Mouse (Mus musculus): ENCODE results near the gene Entpd6. TPM values are rescaled to one million over a fixed set of nuclear protein-coding genes. Genes with fewer than 3 reads are reported as not detected.

The Entpd6 gene
- polyA plus RNA-seq, 1 experiment from 2014 or later = 71.5 TPM

GRCm38 (mm10) chr2:150765619-150766018, 16.8 kb downstream of the Entpd6 start:
- H3K9ac ChIP-seq = no peak overlapping the region
- 0 out of 2 replicates have a peak overlapping the region, but pooled peaks have one; percentile 45 for H3K27ac ChIP-seq
- no peaks in the 10 kb centered on the region for H3K27me3 ChIP-seq (replicated peaks)
- 0 out of 2 replicates have a peak, but pooled peaks cover 2% of the 10 kb centered on the region for H3K4me1 ChIP-seq
- H3K4me3 ChIP-seq = no peak overlapping the region
- no peak overlapping the region for H3K4me2 ChIP-seq
- H3K9me3 ChIP-seq = no peaks in the 10 kb centered on the region
- H3K36me3 ChIP-seq (replicated peaks) = peaks cover 35% of the 10 kb centered on the region; the same call in 1 of the 2 replicates
- WGBS = 58% methylated on average over 2 of the region's 2 CpGs
- peak; percentile 81 for ATAC-seq (replicated peaks)

- peak overlapping the region; percentile 39; the same call in 1 of the 2 replicates for H3K27ac ChIP-seq
Observed at GRCm38 (mm10) chr2:150766083-150766862, 17.4 kb downstream of the Entpd6 start.

GRCm38 (mm10) chr2:150768678-150769077, 19.8 kb downstream of the Entpd6 start:
- Histone ChIP-seq H3K27ac (no peak overlapping the region), H3K4me2 (no peak overlapping the region), H3K36me3 (replicated peaks) (peaks cover 16% of the 10 kb centered on the region; the same call in 1 of the 2 replicates), H3K9ac (no peak overlapping the region), H3K4me3 (no peak overlapping the region), H3K9me3 (no peaks in the 10 kb centered on the region), H3K4me1 (0 out of 2 replicates have a peak, but pooled peaks cover 5% of the 10 kb centered on the region), H3K27me3 (replicated peaks) (no peaks in the 10 kb centered on the region)
- ATAC-seq (replicated peaks) = no peak
- WGBS = 95% methylated on average over 1 of the region's 1 CpGs

More at GRCm38 (mm10) chr2:150766083-150766862, 17.4 kb downstream of the Entpd6 start:
- no peak for ATAC-seq (replicated peaks)
- WGBS = 83% methylated on average over 4 of the region's 4 CpGs
- Histone ChIP-seq H3K4me1 (0 out of 2 replicates have a peak, but pooled peaks cover 5% of the 10 kb centered on the region), H3K4me2 (no peak overlapping the region), H3K9me3 (no peaks in the 10 kb centered on the region), H3K27me3 (replicated peaks) (no peaks in the 10 kb centered on the region), H3K4me3 (no peak overlapping the region), H3K9ac (no peak overlapping the region), H3K36me3 (replicated peaks) (peaks cover 29% of the 10 kb centered on the region; the same call in 1 of the 2 replicates)

- no peak overlapping the region for H3K9ac ChIP-seq
- peak; percentile 53 for ATAC-seq (replicated peaks)
- H3K4me1 ChIP-seq = 0 out of 2 replicates have a peak, but pooled peaks cover 5% of the 10 kb centered on the region
- no peaks in the 10 kb centered on the region for H3K27me3 ChIP-seq (replicated peaks)
- H3K4me2 ChIP-seq = no peak overlapping the region
- H3K4me3 ChIP-seq = no peak overlapping the region
- 62% methylated on average over 1 of the region's 1 CpGs for WGBS
- H3K36me3 ChIP-seq (replicated peaks) = peaks cover 16% of the 10 kb centered on the region; the same call in 1 of the 2 replicates
- H3K27ac ChIP-seq = no peak overlapping the region; the same call in 1 of the 2 replicates
- H3K9me3 ChIP-seq = no peaks in the 10 kb centered on the region
Observed at GRCm38 (mm10) chr2:150770747-150771146, 21.9 kb downstream of the Entpd6 start.

GRCm38 (mm10) chr2:150771169-150771568, 22.3 kb downstream of the Entpd6 start:
- H3K27ac ChIP-seq = no peak overlapping the region

GRCm38 (mm10) chr2:150771996-150772395, 23.2 kb downstream of the Entpd6 start:
- Histone ChIP-seq H3K27ac (no peak overlapping the region), H3K9me3 (no peaks in the 10 kb centered on the region), H3K4me1 (0 out of 2 replicates have a peak, but pooled peaks cover 5% of the 10 kb centered on the region), H3K4me3 (no peak overlapping the region), H3K36me3 (replicated peaks) (peaks cover 11% of the 10 kb centered on the region; the same call in 1 of the 2 replicates), H3K4me2 (no peak overlapping the region), H3K9ac (no peak overlapping the region), H3K27me3 (replicated peaks) (no peaks in the 10 kb centered on the region)
- WGBS = 91% methylated on average over 8 of the region's 8 CpGs
- no peak for ATAC-seq (replicated peaks)

More at GRCm38 (mm10) chr2:150771169-150771568, 22.3 kb downstream of the Entpd6 start:
- no peaks in the 10 kb centered on the region for H3K9me3 ChIP-seq
- 0 out of 2 replicates have a peak, but pooled peaks cover 5% of the 10 kb centered on the region for H3K4me1 ChIP-seq
- H3K27me3 ChIP-seq (replicated peaks) = no peaks in the 10 kb centered on the region
- 0 out of 2 replicates have a peak, but pooled peaks have one; percentile 9 for ATAC-seq (replicated peaks)
- no peak overlapping the region for H3K4me2 ChIP-seq
- H3K9ac ChIP-seq = no peak overlapping the region
- peaks cover 16% of the 10 kb centered on the region; the same call in 1 of the 2 replicates for H3K36me3 ChIP-seq (replicated peaks)
- WGBS = 89% methylated on average over 6 of the region's 6 CpGs
- H3K4me3 ChIP-seq = no peak overlapping the region

GRCm38 (mm10) chr2:150772466-150773119, 23.8 kb downstream of the Entpd6 start:
- H3K36me3 ChIP-seq (replicated peaks) = peaks cover 6% of the 10 kb centered on the region; the same call in 1 of the 2 replicates
- 74% methylated on average over 10 of the region's 10 CpGs for WGBS
- H3K4me3 ChIP-seq = no peak overlapping the region
- no peak overlapping the region for H3K4me2 ChIP-seq
- 0 out of 2 replicates have a peak, but pooled peaks cover 5% of the 10 kb centered on the region for H3K4me1 ChIP-seq
- H3K9me3 ChIP-seq = no peaks in the 10 kb centered on the region
- H3K9ac ChIP-seq = no peak overlapping the region
- no peaks in the 10 kb centered on the region for H3K27me3 ChIP-seq (replicated peaks)
- no peak overlapping the region for H3K27ac ChIP-seq
- no peak for ATAC-seq (replicated peaks)

- H3K27me3 ChIP-seq (replicated peaks) = 0 out of 2 replicates have a peak, but pooled peaks cover 2% of the 10 kb centered on the region
- WGBS = 74% methylated on average over 2 of the region's 2 CpGs
- no peak overlapping the region for H3K4me2 ChIP-seq
- H3K9ac ChIP-seq = no peak overlapping the region
- peaks cover 9% of the 10 kb centered on the region for H3K4me1 ChIP-seq
- no peak for ATAC-seq (replicated peaks)
- no peak overlapping the region for H3K4me3 ChIP-seq
- H3K36me3 ChIP-seq (replicated peaks) = no peaks in the 10 kb centered on the region
- H3K9me3 ChIP-seq = no peaks in the 10 kb centered on the region
- H3K27ac ChIP-seq = no peak overlapping the region
Observed at GRCm38 (mm10) chr2:150782801-150783200, 34.0 kb downstream of the Entpd6 start.

GRCm38 (mm10) chr2:150786251-150787180, 37.7 kb downstream of the Entpd6 start, which contains the start of gene Pygb:
Gene Pygb, plus strand, starts transcription at chr2:150786735.
- WGBS = 2% methylated on average over 58 of the region's 58 CpGs
- H3K36me3 ChIP-seq (replicated peaks) = no peaks in the 10 kb centered on the region
- peak; percentile 98 for ATAC-seq (replicated peaks)
- H3K4me3 ChIP-seq = peak within 1 kb of the TSS; percentile 81
- peak within 1 kb of the TSS; percentile 91 for H3K4me2 ChIP-seq
- H3K27me3 ChIP-seq (replicated peaks) = 0 out of 2 replicates have a peak, but pooled peaks cover 2% of the 10 kb centered on the region
- peaks cover 24% of the 10 kb centered on the region for H3K4me1 ChIP-seq
- H3K27ac ChIP-seq = peak within 1 kb of the TSS; percentile 82
- H3K9me3 ChIP-seq = no peaks in the 10 kb centered on the region
- H3K9ac ChIP-seq = peak within 1 kb of the TSS; percentile 75

GRCm38 (mm10) chr2:150787234-150787771, 38.5 kb downstream of the Entpd6 start:
- under 1% methylated on average over 23 of the region's 23 CpGs for WGBS
- ATAC-seq (replicated peaks) = peak; percentile 70
- no peak overlapping the region for H3K27ac ChIP-seq
- peak overlapping the region; percentile 81 for H3K4me3 ChIP-seq
- H3K9me3 ChIP-seq = no peaks in the 10 kb centered on the region
- H3K9ac ChIP-seq = peak overlapping the region; percentile 75
- no peaks in the 10 kb centered on the region for H3K36me3 ChIP-seq (replicated peaks)
- H3K27me3 ChIP-seq (replicated peaks) = 0 out of 2 replicates have a peak, but pooled peaks cover 2% of the 10 kb centered on the region
- H3K4me1 ChIP-seq = peaks cover 24% of the 10 kb centered on the region
- H3K4me2 ChIP-seq = peak overlapping the region; percentile 91

Data from midbrain, embryonic 15.5 days (tissue).